Comparison of ENCODE assay signal across 13 mouse cellular contexts in the genomic region with DNA sequence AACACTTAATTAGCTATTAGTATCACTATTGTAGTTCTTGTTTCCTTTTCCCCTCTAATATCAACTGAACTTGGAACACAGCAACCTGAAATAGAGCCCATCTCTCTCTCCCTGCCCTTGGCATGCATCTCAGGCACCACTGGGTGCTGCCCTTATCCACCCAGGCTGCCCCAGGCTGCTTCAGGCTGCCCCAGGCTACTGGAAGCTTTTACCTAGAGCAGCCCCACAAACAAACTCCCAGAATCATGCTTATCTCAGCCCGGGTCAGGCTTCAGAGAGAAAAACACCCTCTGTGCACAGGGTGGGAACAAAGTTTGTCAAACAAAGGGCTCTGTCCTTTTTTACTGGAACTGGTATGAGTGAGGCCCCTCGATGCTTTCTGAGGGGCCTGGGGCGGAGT.
DNase-seq lines count a peak whose midpoint lies in the region; ATAC-seq and TF ChIP-seq lines count a peak whose summit lies in the region.
"Had no signal": no experiment of that assay in that cellular context is flagged by ENCODE, and none has a peak within 500 bp of the region (broad histone marks: within the 10 kb centered on the region; RNA-seq: fewer than 3 reads in every experiment).

No protein-coding gene starts in this region.

- H3K36me3 ChIP-seq in hindbrain, embryonic 10.5 days: no peaks in the 10 kb centered on the region
- H3K36me3 ChIP-seq in hindbrain, postnatal 0 days (ENCODE audit: insufficient read depth, low read length): no peaks in the 10 kb centered on the region
- H3K36me3 ChIP-seq in limb, embryonic 10.5 days: no peaks in the 10 kb centered on the region

- no peak overlapping the region for H3K4me2 ChIP-seq in hindbrain, postnatal 0 days (ENCODE audit: low read depth, low read length)
- H3K4me2 ChIP-seq: forebrain, embryonic 13.5 days had no signal

- ATAC-seq in hindbrain, postnatal 0 days: no peak
- no peak for ATAC-seq in granulocyte monocyte progenitor cell, adult 5-6 weeks (replicated peaks; ENCODE audit: poor library complexity, severe bottlenecking)
- ATAC-seq: forebrain, embryonic 13.5 days had no signal

- no peaks in the 10 kb centered on the region for H3K27me3 ChIP-seq in hindbrain, embryonic 10.5 days (ENCODE audit: insufficient read depth, poor library complexity, severe bottlenecking)
- no peaks in the 10 kb centered on the region for H3K27me3 ChIP-seq in hindbrain, postnatal 0 days (ENCODE audit: insufficient read depth, low read length)
- H3K27me3 ChIP-seq in limb, embryonic 10.5 days (ENCODE audit: low read depth, poor library complexity, severe bottlenecking): no peaks in the 10 kb centered on the region
- H3K27me3 ChIP-seq: forebrain, embryonic 13.5 days had no signal

- H3K9ac ChIP-seq in hindbrain, postnatal 0 days (replicated peaks; ENCODE audit: low read length): no peak overlapping the region
- H3K9ac ChIP-seq: forebrain, embryonic 13.5 days had no signal

- no peak for TF ChIP-seq CTCF in hindbrain, postnatal 0 days (IDR thresholded peaks at IDR 0.05; ENCODE audit: low read depth)

- 41% methylated on average over 3 of the region's 3 CpGs for WGBS in hindbrain, embryonic 10.5 days
- 48% methylated on average over 3 of the region's 3 CpGs for WGBS in hindbrain, postnatal 0 days
- WGBS in limb, embryonic 10.5 days: 45% methylated on average over 3 of the region's 3 CpGs

- H3K4me1 ChIP-seq in hindbrain, embryonic 10.5 days (replicated peaks): peaks cover 54% of the 10 kb centered on the region
- H3K4me1 ChIP-seq in hindbrain, postnatal 0 days (ENCODE audit: insufficient read depth, low read length): no peaks in the 10 kb centered on the region
- peaks cover 58% of the 10 kb centered on the region for H3K4me1 ChIP-seq in limb, embryonic 10.5 days

- no peak for DNase-seq in hindbrain, embryonic 10.5 days (ENCODE audit: low spot score)
- DNase-seq in hindbrain, postnatal 0 days (ENCODE audit: low spot score): no peak
- peak; percentile 66 for DNase-seq in c-Kit-negative CD71-positive TER-119-positive erythroid progenitor cells, embryonic 14.5 days (ENCODE audit: low read depth, low spot score)
- no peak for DNase-seq in limb, embryonic 10.5 days (ENCODE audit: low spot score)
- peak; percentile 65 to 67 for DNase-seq in spleen, postnatal 10 days (ENCODE audit: low spot score in 2 of 2)
- DNase-seq in gastrocnemius, postnatal 10 days: no peak
- no peak for DNase-seq in urinary bladder, adult 2 months (ENCODE audit: low spot score)
- DNase-seq: cerebellum, postnatal 25 days; lung, postnatal 4 days; right cerebral cortex, postnatal 14 days; thymus, postnatal 14 days had no signal

- H3K4me3 ChIP-seq in hindbrain, embryonic 10.5 days: no peak overlapping the region
- no peak overlapping the region for H3K4me3 ChIP-seq in hindbrain, postnatal 0 days (ENCODE audit: low read length)
- H3K4me3 ChIP-seq in limb, embryonic 10.5 days: no peak overlapping the region
- H3K4me3 ChIP-seq: forebrain, embryonic 13.5 days had no signal

- H3K27ac ChIP-seq in hindbrain, embryonic 10.5 days: peak overlapping the region; percentile 64
- no peak overlapping the region for H3K27ac ChIP-seq in hindbrain, postnatal 0 days
- peak overlapping the region; percentile 71 for H3K27ac ChIP-seq in limb, embryonic 10.5 days
- H3K27ac ChIP-seq: forebrain, embryonic 13.5 days had no signal

- no peaks in the 10 kb centered on the region for H3K9me3 ChIP-seq in hindbrain, embryonic 10.5 days
- H3K9me3 ChIP-seq in hindbrain, postnatal 0 days (ENCODE audit: low read length): no peaks in the 10 kb centered on the region
- no peaks in the 10 kb centered on the region for H3K9me3 ChIP-seq in limb, embryonic 10.5 days (replicated peaks)
- H3K9me3 ChIP-seq: forebrain, embryonic 13.5 days had no signal

Comparison
In these comparisons a context has a peak if more than half of its experiments do, and no peak if none do; other contexts are left out.
1. DNase-seq: peak in c-Kit-negative CD71-positive TER-119-positive erythroid progenitor cells, embryonic 14.5 days (single experiment) and spleen, postnatal 10 days (2 of 2); none in hindbrain, embryonic 10.5 days (single experiment), hindbrain, postnatal 0 days (single experiment), limb, embryonic 10.5 days (single experiment), gastrocnemius, postnatal 10 days (single experiment) and urinary bladder, adult 2 months (single experiment).